Mouse (Mus musculus) intestine, embryonic 15.5 days (tissue): ENCODE results near the gene Ccdc159. TPM values are rescaled to one million over a fixed set of nuclear protein-coding genes. Genes with fewer than 3 reads are reported as not detected.
A peak's percentile ranks its signal among the peaks of the same experiment; 100 is the strongest.

ENCODE experiments used
- ATAC-seq: fragments of 200-750 bp; cut with Nextera tagmentation; 2 replicates; pipeline ENCODE4 v1.8.0; 2017; ENCODE audit warnings: moderate TSS enrichment, moderate library complexity
- H3K27ac ChIP-seq: fragments of 300-500 bp; sonication (generic); 2 replicates; pipeline ENCODE4 v1.5.1; 2015; ENCODE audit warnings: mild to moderate bottlenecking, inconsistent platforms
- H3K27me3 ChIP-seq: fragments of 300-500 bp; sonication (generic); replicated peaks from 2 replicates; pipeline ENCODE4 v1.6.1; 2015; ENCODE audit warnings: inconsistent platforms
- H3K36me3 ChIP-seq: fragments of 300-500 bp; sonication (generic); 2 replicates; pipeline ENCODE4 v1.6.1; 2015; ENCODE audit warnings: inconsistent platforms
- H3K4me1 ChIP-seq: fragments of 300-500 bp; sonication (generic); replicated peaks from 2 replicates; pipeline ENCODE4 v1.6.1; 2015; ENCODE audit warnings: inconsistent platforms
- H3K4me2 ChIP-seq: fragments of 300-500 bp; sonication (generic); replicated peaks from 2 replicates; pipeline ENCODE4 v1.6.1; 2015; ENCODE audit warnings: mild to moderate bottlenecking, inconsistent platforms
- H3K4me3 ChIP-seq: fragments of 300-500 bp; sonication (generic); replicated peaks from 2 replicates; pipeline ENCODE4 v1.5.1; 2015; ENCODE audit warnings: inconsistent platforms
- H3K9ac ChIP-seq: fragments of 300-500 bp; sonication (generic); 2 replicates; pipeline ENCODE4 v1.6.1; 2015; ENCODE audit warnings: inconsistent platforms
- H3K9me3 ChIP-seq: fragments of 300-500 bp; sonication (generic); 2 replicates; pipeline ENCODE4 v1.6.1; 2016; ENCODE audit warnings: inconsistent platforms
- WGBS: fragments of 180-500 bp; shearing (Covaris S2); methylation state at CpG from one replicate; pipeline ENCODE4 v1.1.7; 2015; 5-methylcytosine and 5-hydroxymethylcytosine counted together
- polyA plus RNA-seq: library from polyadenylated mRNA; unstranded; fragments of >200 nt; fragmentation: Nextera tagmentation; extraction: Ambion mirVana; gene quantifications from 2 replicates; pipeline ENCODE4 v1.2.1, GENCODE M21; 2015

Gene Ccdc159
- polyA plus RNA-seq, 1 experiment from 2014 or later = 3.1 TPM

DNA sequence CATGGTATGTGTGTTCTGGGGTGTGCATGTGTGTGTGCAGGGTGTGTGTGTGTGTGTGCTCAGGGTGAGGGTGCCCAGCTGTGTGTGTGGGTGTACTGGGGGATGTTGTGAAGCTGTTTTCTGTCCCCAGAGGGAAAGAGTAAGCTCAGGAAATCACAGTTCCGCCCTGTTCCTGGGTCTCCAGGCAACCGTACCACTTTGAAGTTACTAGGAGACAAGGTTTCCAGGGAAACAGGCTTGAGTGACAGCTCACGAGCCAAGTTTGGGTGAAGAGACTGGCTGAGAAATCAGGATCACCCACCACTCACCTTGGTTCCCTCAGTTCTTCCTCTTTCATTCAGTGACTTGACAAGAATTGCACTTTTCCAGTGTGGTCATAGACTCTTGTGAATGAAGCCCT is 26.3 kb downstream of the Ccdc159 start:
- Histone ChIP-seq H3K4me3 (no peak overlapping the region), H3K27me3 (no peaks in the 10 kb centered on the region), H3K4me1 (0 out of 2 replicates have a peak, but pooled peaks cover 3% of the 10 kb centered on the region), H3K36me3 (no peaks in the 10 kb centered on the region), H3K9ac (no peak overlapping the region), H3K9me3 (no peaks in the 10 kb centered on the region), H3K27ac (no peak overlapping the region), H3K4me2 (no peak overlapping the region)
- no peak for ATAC-seq
- WGBS = 20% methylated on average over 3 of the region's 3 CpGs

DNA sequence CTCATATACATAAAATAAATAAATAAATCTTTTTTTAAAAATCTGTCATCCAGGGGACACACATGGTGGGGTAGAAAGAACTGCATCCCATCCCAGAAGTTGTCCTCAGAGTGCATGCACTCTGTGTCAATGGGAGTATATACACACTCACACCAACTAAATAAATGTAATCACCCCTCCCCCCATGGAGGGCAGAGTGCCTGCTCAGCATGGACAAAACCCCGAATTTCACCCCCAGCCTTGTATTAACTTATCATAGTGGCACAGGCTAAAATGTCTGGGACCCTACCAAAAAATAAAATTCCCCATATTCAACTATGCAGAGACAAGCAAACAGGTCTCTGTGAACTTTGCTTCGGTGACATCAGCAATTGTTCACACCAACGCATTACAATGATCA is 27.4 kb downstream of the Ccdc159 start:
- Histone ChIP-seq H3K4me2 (peak overlapping the region; percentile 69), H3K27ac (no peak overlapping the region), H3K27me3 (peaks cover 6% of the 10 kb centered on the region), H3K4me1 (0 out of 2 replicates have a peak, but pooled peaks cover 3% of the 10 kb centered on the region), H3K4me3 (no peak overlapping the region), H3K9ac (no peak overlapping the region), H3K36me3 (no peaks in the 10 kb centered on the region), H3K9me3 (no peaks in the 10 kb centered on the region)
- no peak for ATAC-seq
- WGBS = 75% methylated on average over 3 of the region's 3 CpGs

DNA sequence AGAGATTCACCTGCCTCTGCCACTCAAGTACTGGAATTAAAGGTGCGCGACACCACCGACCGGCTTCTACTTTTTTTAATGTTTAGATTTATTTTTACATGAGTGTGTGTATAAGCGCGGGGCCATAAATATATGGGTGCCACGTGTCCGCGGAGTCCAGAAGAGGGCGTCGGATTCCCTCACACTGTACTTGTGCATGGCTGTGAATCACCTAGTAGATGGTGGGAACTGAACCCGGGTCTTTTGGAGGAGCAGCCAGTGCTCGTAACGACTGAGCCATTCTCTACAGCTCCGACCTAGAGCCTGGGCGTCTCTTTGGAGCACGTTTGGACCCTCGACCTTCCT is 27.9 kb downstream of the Ccdc159 start:
- 1% methylated on average over 18 of the region's 18 CpGs for WGBS
- Histone ChIP-seq H3K9me3 (no peaks in the 10 kb centered on the region), H3K36me3 (no peaks in the 10 kb centered on the region), H3K4me3 (peak overlapping the region; percentile 83), H3K27ac (peak overlapping the region; percentile 75), H3K9ac (peak overlapping the region; percentile 93), H3K27me3 (peaks cover 9% of the 10 kb centered on the region), H3K4me1 (peaks cover 3% of the 10 kb centered on the region; the same call in 1 of the 2 replicates), H3K4me2 (peak overlapping the region; percentile 69)
- ATAC-seq = peak; percentile 72

DNA sequence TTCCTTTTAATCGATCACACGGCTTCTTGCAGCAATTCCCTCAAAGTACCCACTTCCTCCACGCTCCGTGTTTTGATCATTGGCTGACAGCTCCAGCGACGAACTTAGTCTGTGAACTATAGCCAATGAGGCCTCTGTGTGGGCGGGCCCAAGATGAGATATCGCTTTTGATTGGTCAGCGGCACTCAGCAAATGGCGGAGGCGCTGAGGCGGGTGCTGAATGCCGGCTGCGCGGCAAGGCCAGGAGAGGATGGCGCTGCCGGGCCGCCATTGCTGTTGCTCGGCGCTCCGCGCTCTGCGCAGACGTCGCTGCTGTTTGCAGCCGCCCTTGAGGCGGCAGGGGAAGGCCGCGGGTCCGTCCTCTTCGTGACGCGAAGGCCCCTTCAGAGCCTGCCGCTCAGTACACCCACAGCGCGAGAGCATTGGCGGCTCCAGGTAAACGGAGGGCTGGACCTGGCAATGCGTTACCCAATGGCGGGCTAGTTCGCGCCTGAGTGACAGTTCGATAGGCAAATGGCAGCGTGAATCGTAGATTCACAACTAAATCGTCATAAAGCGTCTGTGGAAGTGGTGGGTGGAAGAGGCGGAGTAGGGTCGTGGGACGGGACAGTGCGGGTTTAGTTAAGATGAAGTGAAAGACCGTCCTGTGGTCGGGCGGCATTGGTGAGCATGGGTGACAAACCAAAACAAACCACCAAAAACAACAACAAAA is 28.5 kb downstream of the Ccdc159 start, which contains the start of gene Swsap1:
Gene Swsap1, plus strand, starts transcription at position 186 of the 712 bp plus-strand sequence.
- no peaks in the 10 kb centered on the region for H3K9me3 ChIP-seq
- peak; percentile 99 for ATAC-seq
- peak within 1 kb of the TSS; percentile 69 for H3K4me2 ChIP-seq
- H3K9ac ChIP-seq = peak within 1 kb of the TSS; percentile 93
- H3K27me3 ChIP-seq = peaks cover 14% of the 10 kb centered on the region
- peak within 1 kb of the TSS; percentile 83 for H3K4me3 ChIP-seq
- peaks cover 8% of the 10 kb centered on the region for H3K4me1 ChIP-seq
- H3K27ac ChIP-seq = peak within 1 kb of the TSS; percentile 95
- H3K36me3 ChIP-seq = no peaks in the 10 kb centered on the region
- under 1% methylated on average over 54 of the region's 54 CpGs for WGBS

DNA sequence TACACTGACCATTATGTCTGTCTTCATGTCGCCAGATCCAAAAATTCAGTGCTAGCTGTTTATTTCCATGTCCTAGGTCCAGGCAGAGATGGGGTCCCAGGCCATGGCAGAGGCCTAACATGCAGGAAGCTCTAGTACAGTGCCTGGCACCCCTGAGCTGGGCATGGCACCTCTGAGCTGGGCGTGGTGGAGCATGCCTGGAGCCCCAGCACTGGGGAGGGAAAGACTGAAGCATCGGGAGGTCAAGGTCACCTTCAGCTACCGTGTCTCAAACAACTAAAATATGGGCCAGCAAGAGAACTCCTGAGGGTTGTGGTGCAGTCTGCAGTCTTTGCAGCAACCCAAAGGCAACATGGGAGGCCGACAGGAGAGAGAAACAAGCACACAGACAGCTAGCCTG is 31.1 kb downstream of the Ccdc159 start:
- Histone ChIP-seq H3K27me3 (peaks cover 36% of the 10 kb centered on the region), H3K4me3 (no peak overlapping the region), H3K9ac (no peak overlapping the region), H3K9me3 (no peaks in the 10 kb centered on the region), H3K36me3 (no peaks in the 10 kb centered on the region), H3K27ac (no peak overlapping the region), H3K4me1 (peaks cover 27% of the 10 kb centered on the region), H3K4me2 (no peak overlapping the region)
- no peak for ATAC-seq
- 76% methylated on average over 5 of the region's 5 CpGs for WGBS

DNA sequence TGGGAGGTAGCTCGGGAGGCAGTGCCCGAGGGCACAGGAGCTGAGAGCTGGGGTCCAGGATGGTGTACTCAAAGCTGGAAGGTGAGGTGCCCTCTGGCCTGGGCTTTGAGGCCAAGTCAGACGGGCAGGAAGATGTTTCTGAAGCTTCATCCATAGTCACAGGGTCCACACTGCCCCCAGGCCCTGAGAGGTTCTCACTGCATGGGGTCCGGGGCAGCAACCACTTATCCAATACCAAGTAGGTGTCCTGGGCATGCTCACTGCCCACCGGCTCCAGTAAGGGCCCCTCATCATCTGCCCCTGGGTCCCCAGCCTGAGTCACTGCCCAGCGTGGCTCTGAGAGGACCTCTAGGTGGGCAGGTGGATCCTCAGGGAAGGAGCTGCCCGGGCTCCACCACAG is 32.0 kb downstream of the Ccdc159 start:
- WGBS = 87% methylated on average over 7 of the region's 7 CpGs
- H3K27me3 ChIP-seq = peaks cover 41% of the 10 kb centered on the region

DNA sequence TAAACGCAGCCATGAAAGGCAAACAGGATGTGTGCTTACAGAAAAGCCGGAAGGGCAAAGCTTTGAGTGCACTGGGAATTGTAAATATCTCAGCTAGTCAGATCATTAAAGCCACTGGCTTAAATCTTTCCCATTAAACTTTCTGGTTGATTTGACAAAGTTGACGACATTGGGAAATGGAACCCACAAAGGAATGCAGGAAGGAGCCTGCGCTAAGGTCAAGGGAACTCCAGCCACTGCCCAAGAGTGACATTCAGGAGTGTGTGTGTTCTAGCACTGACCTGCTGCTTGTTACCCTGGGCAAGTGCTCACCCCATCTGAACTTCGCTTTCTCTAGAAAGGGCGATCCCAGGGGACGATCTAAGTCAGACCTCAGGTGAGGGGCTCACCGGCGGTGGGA is 32.9 kb downstream of the Ccdc159 start:
- Histone ChIP-seq H3K27me3 (peaks cover 41% of the 10 kb centered on the region), H3K4me3 (no peak overlapping the region), H3K9ac (no peak overlapping the region), H3K36me3 (no peaks in the 10 kb centered on the region), H3K9me3 (no peaks in the 10 kb centered on the region), H3K4me1 (peaks cover 29% of the 10 kb centered on the region), H3K4me2 (no peak overlapping the region), H3K27ac (no peak overlapping the region)
- no peak for ATAC-seq
- 48% methylated on average over 9 of the region's 9 CpGs for WGBS

More for the DNA sequence above, 32.0 kb downstream of the Ccdc159 start:
- no peak for ATAC-seq
- no peaks in the 10 kb centered on the region for H3K9me3 ChIP-seq
- peaks cover 29% of the 10 kb centered on the region for H3K4me1 ChIP-seq
- no peak overlapping the region for H3K27ac ChIP-seq
- no peak overlapping the region for H3K4me2 ChIP-seq
- no peak overlapping the region for H3K4me3 ChIP-seq
- H3K36me3 ChIP-seq = no peaks in the 10 kb centered on the region
- H3K9ac ChIP-seq = no peak overlapping the region

DNA sequence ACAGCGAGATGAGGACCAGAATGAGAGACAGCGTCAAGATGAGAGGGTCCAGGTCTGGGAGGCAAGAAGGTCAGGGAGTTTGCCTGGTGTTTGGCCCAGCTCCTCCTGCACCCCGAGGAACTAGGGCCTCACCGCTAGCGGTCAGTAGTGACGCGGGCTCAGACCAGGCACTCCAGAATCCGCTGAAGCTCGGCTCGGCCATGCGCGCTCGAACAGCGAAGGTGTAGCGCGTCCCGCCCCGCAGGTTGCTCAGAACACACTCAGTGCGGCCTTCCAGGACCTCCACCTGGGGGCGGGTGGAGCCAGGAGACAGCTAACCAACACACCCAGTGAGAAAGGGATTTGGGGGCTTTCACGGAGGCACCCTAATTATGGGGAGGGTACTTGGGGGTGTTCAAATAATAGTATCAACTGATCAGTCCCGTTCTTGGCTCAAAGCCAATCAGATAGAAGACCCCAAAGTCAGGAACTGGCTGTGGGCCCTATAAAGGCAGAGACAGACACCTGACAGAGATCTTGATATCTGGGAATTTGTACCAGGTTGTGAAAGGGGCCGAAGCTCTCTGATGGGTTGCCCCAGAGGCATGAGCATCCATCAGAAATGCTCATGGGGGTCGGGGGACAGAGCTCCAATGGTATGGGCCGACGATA is 33.4 kb downstream of the Ccdc159 start:
- 10% methylated on average over 26 of the region's 26 CpGs for WGBS
- Histone ChIP-seq H3K9ac (no peak overlapping the region), H3K4me1 (peaks cover 29% of the 10 kb centered on the region)

DNA sequence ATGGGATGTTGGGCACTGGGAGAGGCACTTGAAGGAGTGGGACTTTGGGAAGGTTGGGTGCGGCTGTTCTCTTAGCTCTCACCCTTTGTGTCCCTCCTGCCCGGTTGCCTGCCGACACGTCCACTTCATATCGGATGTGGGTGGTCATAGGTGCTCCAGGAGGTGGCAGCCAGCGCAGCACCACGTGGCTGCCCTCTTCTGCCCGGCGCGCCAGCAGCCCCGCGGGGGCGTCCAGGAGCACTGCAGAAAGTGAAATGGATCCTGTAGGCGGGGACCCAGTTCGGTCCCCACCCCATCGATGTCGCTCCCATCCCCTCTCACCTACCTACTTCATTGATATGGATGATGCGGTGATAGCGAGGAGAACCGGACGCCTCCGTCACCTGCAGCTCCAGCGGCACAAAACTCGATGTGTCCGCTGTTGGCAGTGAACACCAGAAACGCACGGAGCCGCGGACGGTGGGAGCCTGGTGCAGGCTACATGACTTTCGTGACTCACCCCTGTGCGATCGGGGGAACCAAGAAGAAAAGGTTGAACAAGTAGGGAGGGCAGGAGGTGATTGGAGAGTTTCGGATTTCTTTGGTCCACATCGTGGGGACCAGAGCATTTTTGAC is 34.2 kb downstream of the Ccdc159 start:
- H3K4me2 ChIP-seq = peak overlapping the region; percentile 95
- H3K27ac ChIP-seq = no peak overlapping the region
- H3K9me3 ChIP-seq = no peaks in the 10 kb centered on the region
- peak overlapping the region; percentile 40 for H3K4me3 ChIP-seq
- H3K36me3 ChIP-seq = no peaks in the 10 kb centered on the region
- H3K27me3 ChIP-seq = peaks cover 41% of the 10 kb centered on the region
- H3K4me1 ChIP-seq = peaks cover 27% of the 10 kb centered on the region
- 3% methylated on average over 35 of the region's 35 CpGs for WGBS
- ATAC-seq = no peak
- H3K9ac ChIP-seq = no peak overlapping the region

More for the DNA sequence above, 33.4 kb downstream of the Ccdc159 start:
- no peak overlapping the region for H3K27ac ChIP-seq
- ATAC-seq = no peak
- H3K27me3 ChIP-seq = peaks cover 41% of the 10 kb centered on the region
- H3K4me3 ChIP-seq = 0 out of 2 replicates have a peak overlapping the region, but pooled peaks have one; percentile 0
- H3K4me2 ChIP-seq = peak overlapping the region; percentile 95; the same call in 1 of the 2 replicates
- H3K9me3 ChIP-seq = no peaks in the 10 kb centered on the region
- no peaks in the 10 kb centered on the region for H3K36me3 ChIP-seq

DNA sequence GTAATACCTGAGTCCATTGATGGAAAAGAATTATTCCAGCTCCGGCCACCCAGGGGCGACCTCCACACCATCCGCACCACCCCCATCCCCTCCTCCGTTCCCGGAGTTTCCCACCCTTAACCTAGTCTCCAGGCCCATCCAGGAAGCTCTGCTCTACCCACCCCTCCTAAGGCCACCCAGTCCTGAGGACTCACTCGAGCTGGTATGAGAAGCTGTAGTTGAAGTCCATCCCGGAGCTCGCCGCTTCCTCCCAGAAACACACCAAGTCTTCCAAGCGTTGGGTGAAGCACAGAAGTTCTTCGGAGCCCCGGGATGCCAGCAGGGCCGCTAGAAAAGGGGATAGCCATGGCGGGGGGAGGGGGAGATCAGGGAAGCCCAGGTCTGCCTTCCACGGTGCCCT is 34.7 kb downstream of the Ccdc159 start:
- H3K4me2 ChIP-seq = peak overlapping the region; percentile 95
- H3K36me3 ChIP-seq = no peaks in the 10 kb centered on the region
- no peaks in the 10 kb centered on the region for H3K9me3 ChIP-seq
- peak; percentile 48 for ATAC-seq
- no peak overlapping the region for H3K27ac ChIP-seq
- peak overlapping the region; percentile 35 for H3K9ac ChIP-seq
- peaks cover 41% of the 10 kb centered on the region for H3K27me3 ChIP-seq
- peaks cover 26% of the 10 kb centered on the region for H3K4me1 ChIP-seq
- WGBS = 1% methylated on average over 15 of the region's 15 CpGs
- H3K4me3 ChIP-seq = peak overlapping the region; percentile 40

DNA sequence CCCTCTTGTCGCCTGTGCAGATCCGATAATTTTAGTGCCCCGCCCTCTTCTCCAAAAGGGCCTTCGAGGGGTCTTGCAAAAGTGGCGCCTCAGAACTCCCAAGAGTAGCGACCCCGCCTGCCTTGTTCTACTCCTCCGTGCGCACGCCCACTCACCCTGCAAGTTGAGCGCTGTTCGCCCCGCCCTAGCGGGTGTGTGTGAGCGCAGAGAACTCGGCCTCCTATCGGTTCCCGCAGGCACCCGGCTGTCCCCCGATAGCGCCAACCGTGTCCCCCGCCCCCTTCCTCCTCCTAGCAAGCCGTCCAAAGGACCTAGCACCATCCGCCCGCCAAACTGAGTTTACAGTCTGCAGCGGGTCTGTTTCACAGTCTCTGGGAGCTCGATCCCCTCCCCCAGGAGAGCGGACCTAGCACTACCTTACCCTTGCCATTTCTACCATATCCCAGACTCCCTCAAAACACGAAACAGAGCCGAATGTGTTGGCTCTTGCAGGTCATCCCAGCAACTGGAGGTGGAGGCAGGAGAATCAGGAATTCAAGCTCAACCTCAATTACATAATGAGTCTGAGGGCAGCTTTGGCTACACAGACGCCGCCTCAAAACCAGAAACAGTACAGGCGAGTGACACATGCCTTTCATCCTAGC is 35.3 kb downstream of the Ccdc159 start:
- H3K4me1 ChIP-seq = peaks cover 26% of the 10 kb centered on the region
- peak; percentile 87 for ATAC-seq
- H3K9me3 ChIP-seq = no peaks in the 10 kb centered on the region
- peak overlapping the region; percentile 35 for H3K9ac ChIP-seq
- H3K4me2 ChIP-seq = peak overlapping the region; percentile 95
- peak overlapping the region; percentile 40 for H3K4me3 ChIP-seq
- 3% methylated on average over 34 of the region's 34 CpGs for WGBS
- peaks cover 41% of the 10 kb centered on the region for H3K27me3 ChIP-seq
- no peaks in the 10 kb centered on the region for H3K36me3 ChIP-seq
- H3K27ac ChIP-seq = no peak overlapping the region

DNA sequence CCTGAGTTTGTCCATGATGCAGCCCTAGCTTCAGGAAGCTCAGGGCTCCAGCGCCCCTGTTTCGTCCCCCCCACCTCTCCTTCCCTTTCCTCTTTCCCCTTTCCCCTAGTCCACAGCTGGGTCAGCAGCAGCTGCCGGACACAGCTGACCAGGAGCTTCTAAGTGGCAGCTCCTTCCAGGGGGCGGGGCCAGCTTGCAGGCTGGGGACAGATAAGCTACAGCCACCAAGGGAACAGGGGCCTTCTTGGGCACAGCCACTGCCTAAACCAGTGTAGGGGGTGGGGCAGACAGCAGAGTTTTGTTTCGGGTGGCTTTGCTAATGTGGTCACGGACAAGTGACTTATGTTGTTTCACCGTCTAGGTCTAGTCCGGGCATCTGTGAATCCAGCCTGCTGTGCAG is 36.1 kb downstream of the Ccdc159 start, which contains the start of gene Epor:
Gene Epor, minus strand, starts transcription at position 90 of the 400 bp plus-strand sequence.
- Histone ChIP-seq H3K4me3 (peak within 1 kb of the TSS; percentile 40), H3K27ac (no peak within 1 kb of the TSS), H3K9ac (peak within 1 kb of the TSS; percentile 35), H3K4me2 (peak within 1 kb of the TSS; percentile 95), H3K27me3 (peaks cover 41% of the 10 kb centered on the region), H3K9me3 (no peaks in the 10 kb centered on the region), H3K36me3 (no peaks in the 10 kb centered on the region), H3K4me1 (peaks cover 26% of the 10 kb centered on the region)
- 26% methylated on average over 8 of the region's 8 CpGs for WGBS
- peak; percentile 69 for ATAC-seq
